In the genomic region with DNA sequence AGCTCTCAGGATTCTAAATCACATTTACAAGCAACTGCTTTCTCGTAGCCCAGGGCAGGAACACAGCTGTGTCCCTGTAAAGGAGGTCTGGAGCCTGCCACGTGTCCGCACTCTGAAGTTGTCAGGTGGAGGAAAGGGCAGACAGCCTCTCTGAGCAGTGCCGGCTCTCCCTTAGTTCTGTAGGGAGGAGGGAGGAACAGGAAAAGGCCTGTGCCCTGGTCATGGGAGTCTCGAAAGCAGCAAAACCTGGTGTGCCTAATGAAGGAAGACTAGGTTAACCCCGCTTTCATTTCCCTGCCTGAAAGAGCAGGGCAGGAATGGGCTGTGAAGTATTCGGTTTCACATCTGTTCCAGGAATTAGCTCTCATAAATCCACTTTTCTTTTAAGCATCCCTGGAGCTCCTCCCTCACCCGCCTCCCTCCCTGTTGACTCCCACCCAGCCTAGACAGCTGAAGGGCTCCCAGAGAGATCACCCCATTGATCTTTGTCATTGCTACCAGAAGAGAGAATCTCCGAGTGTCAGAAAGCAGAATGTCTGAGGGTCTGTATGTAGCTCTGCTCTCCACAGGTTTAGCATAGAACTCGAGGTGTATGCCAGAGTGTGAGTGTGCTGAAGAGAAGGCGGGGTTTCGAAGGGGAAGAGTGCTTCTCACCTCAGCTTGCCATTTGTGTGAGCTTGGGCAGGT, we compare ENCODE assay signal across 8 mouse cellular contexts. TPM values are rescaled to one million over a fixed set of nuclear protein-coding genes. Genes with fewer than 3 reads are reported as not detected.
DNase-seq lines count a peak whose midpoint lies in the region; ATAC-seq and TF ChIP-seq lines count a peak whose summit lies in the region.

No protein-coding gene starts in this region.

- no peak overlapping the region for H3K4me3 ChIP-seq in heart, embryonic 13.5 days
- H3K4me3 ChIP-seq in forebrain, embryonic 15.5 days, result no peak overlapping the region
- H3K4me3 ChIP-seq in midbrain, embryonic 13.5 days (replicated peaks), result no peak overlapping the region
- no peak overlapping the region for H3K4me3 ChIP-seq in liver, embryonic 12.5 days

- H3K4me2 ChIP-seq in heart, embryonic 13.5 days, result peak overlapping the region; percentile 20
- no peak overlapping the region for H3K4me2 ChIP-seq in forebrain, embryonic 15.5 days (replicated peaks)
- H3K4me2 ChIP-seq in midbrain, embryonic 13.5 days (replicated peaks), result no peak overlapping the region
- no peak overlapping the region for H3K4me2 ChIP-seq in liver, embryonic 12.5 days

- intact Hi-C loops in left cerebral cortex, postnatal 14 days (cut with DNase I), result no loop called here

- H3K27me3 ChIP-seq in heart, embryonic 13.5 days (replicated peaks), result no peaks in the 10 kb centered on the region
- no peaks in the 10 kb centered on the region for H3K27me3 ChIP-seq in forebrain, embryonic 15.5 days
- no peaks in the 10 kb centered on the region for H3K27me3 ChIP-seq in midbrain, embryonic 13.5 days
- no peaks in the 10 kb centered on the region for H3K27me3 ChIP-seq in liver, embryonic 12.5 days (replicated peaks)

- no peak for TF ChIP-seq CTCF in brain, embryonic 14.5 days (IDR thresholded peaks at IDR 0.05; ENCODE audit: borderline replicate concordance, extremely low read depth, insufficient read depth, insufficient read length)

- H3K9ac ChIP-seq in heart, embryonic 13.5 days, result peak overlapping the region; percentile 52; the same call in 1 of the 2 replicates
- no peak overlapping the region for H3K9ac ChIP-seq in forebrain, embryonic 15.5 days (replicated peaks)
- no peak overlapping the region for H3K9ac ChIP-seq in midbrain, embryonic 13.5 days (replicated peaks)
- no peak overlapping the region for H3K9ac ChIP-seq in liver, embryonic 12.5 days

- no peak for TF ChIP-seq POLR2A in brain, embryonic 14.5 days (IDR thresholded peaks at IDR 0.05; ENCODE audit: borderline replicate concordance, extremely low read depth, insufficient read depth, insufficient read length, poor library complexity, severe bottlenecking)

- H3K27ac ChIP-seq in heart, embryonic 13.5 days (replicated peaks), result peak overlapping the region; percentile 15; the same call in 1 of the 2 replicates
- 0 out of 2 replicates have a peak overlapping the region, but pooled peaks have one; percentile 5 for H3K27ac ChIP-seq in forebrain, embryonic 15.5 days (replicated peaks)
- H3K27ac ChIP-seq in midbrain, embryonic 13.5 days, result peak overlapping the region; percentile 53; the same call in 1 of the 2 replicates
- no peak overlapping the region for H3K27ac ChIP-seq in liver, embryonic 12.5 days

- H3K4me1 ChIP-seq in heart, embryonic 13.5 days, result peaks cover 43% of the 10 kb centered on the region
- H3K4me1 ChIP-seq in forebrain, embryonic 15.5 days, result 0 out of 2 replicates have a peak, but pooled peaks cover 6% of the 10 kb centered on the region
- H3K4me1 ChIP-seq in midbrain, embryonic 13.5 days (replicated peaks), result peaks cover 18% of the 10 kb centered on the region
- peaks cover 10% of the 10 kb centered on the region for H3K4me1 ChIP-seq in liver, embryonic 12.5 days

- 0 out of 2 replicates have a peak, but pooled peaks cover 4% of the 10 kb centered on the region for H3K36me3 ChIP-seq in heart, embryonic 13.5 days
- H3K36me3 ChIP-seq in forebrain, embryonic 15.5 days, result no peaks in the 10 kb centered on the region
- H3K36me3 ChIP-seq in midbrain, embryonic 13.5 days, result no peaks in the 10 kb centered on the region
- H3K36me3 ChIP-seq in liver, embryonic 12.5 days, result peaks cover 5% of the 10 kb centered on the region; the same call in 1 of the 2 replicates

- ATAC-seq in heart, embryonic 13.5 days (ENCODE audit: extremely low read depth, insufficient number of reproducible peaks, low FRiP score, low TSS enrichment), result no peak
- no peak for ATAC-seq in forebrain, embryonic 15.5 days (replicated peaks)
- 0 out of 2 replicates have a peak, but pooled peaks have one; percentile 58 for ATAC-seq in midbrain, embryonic 13.5 days
- ATAC-seq in liver, embryonic 12.5 days, result no peak

- WGBS in heart, embryonic 13.5 days, result 31% methylated on average over 12 of the region's 12 CpGs
- 34% methylated on average over 12 of the region's 12 CpGs for WGBS in forebrain, embryonic 15.5 days
- WGBS in midbrain, embryonic 13.5 days, result 30% methylated on average over 12 of the region's 12 CpGs
- WGBS in liver, embryonic 12.5 days (ENCODE audit: insufficient replicate concordance), result 64% methylated on average over 12 of the region's 12 CpGs

- no peak for DNase-seq in heart, postnatal 4 days
- DNase-seq in brain, embryonic 14.5 days (ENCODE audit: low read depth), result peak; percentile 43
- no peak for DNase-seq in right cerebral cortex, postnatal 36 days (ENCODE audit: low spot score in 2 of 2)
- no peak for DNase-seq in left cerebral cortex, postnatal 14 days (ENCODE audit: low spot score in 2 of 2)

- peaks cover under 1% of the 10 kb centered on the region; the same call in 1 of the 2 replicates for H3K9me3 ChIP-seq in heart, embryonic 13.5 days
- no peaks in the 10 kb centered on the region for H3K9me3 ChIP-seq in forebrain, embryonic 15.5 days
- H3K9me3 ChIP-seq in midbrain, embryonic 13.5 days, result no peaks in the 10 kb centered on the region
- no peaks in the 10 kb centered on the region for H3K9me3 ChIP-seq in liver, embryonic 12.5 days (replicated peaks)

RNA-seq across cellular contexts. Expression of gene Tgfb3, which starts 41.5 kb away (rescaled TPM):
- 23.7 TPM in 2 replicates for polyA plus RNA-seq in heart, embryonic 13.5 days (2015; fragmentation: Nextera tagmentation; extraction: Ambion mirVana)
- 10 to 100 TPM; 18.6 to 19.2 TPM for total RNA-seq in heart, postnatal 4 days (2021)
- 6.6 and 7.3 TPM in 2 replicates for polyA plus RNA-seq in brain, embryonic 14.5 days (2012; rRNA removed)
- 7.7 and 7.9 TPM in 2 replicates for polyA plus RNA-seq in forebrain, embryonic 15.5 days (2015; fragmentation: Nextera tagmentation; extraction: Ambion mirVana)
- polyA plus RNA-seq in midbrain, embryonic 13.5 days (2015; fragmentation: Nextera tagmentation; extraction: Ambion mirVana), result 2.7 and 3.4 TPM in 2 replicates
- 10 to 100 TPM; 11.9 to 13.8 TPM for total RNA-seq in left cerebral cortex, postnatal 14 days (2021)
- 6.1 and 9.9 TPM in 2 replicates for polyA plus RNA-seq in liver, embryonic 12.5 days (2016; fragmentation: Nextera tagmentation; extraction: Ambion mirVana)

RNA-seq across cellular contexts. Expression of gene Ift43, which starts 45.0 kb away (rescaled TPM):
- polyA plus RNA-seq in heart, embryonic 13.5 days (2015; fragmentation: Nextera tagmentation; extraction: Ambion mirVana), result 108 and 118 TPM in 2 replicates
- 10 to 100 TPM; 42.8 to 45.3 TPM for total RNA-seq in heart, postnatal 4 days (2021)
- 37.5 and 46.5 TPM in 2 replicates for polyA plus RNA-seq in brain, embryonic 14.5 days (2012; rRNA removed)
- polyA plus RNA-seq in forebrain, embryonic 15.5 days (2015; fragmentation: Nextera tagmentation; extraction: Ambion mirVana), result 74.6 and 82.8 TPM in 2 replicates
- polyA plus RNA-seq in midbrain, embryonic 13.5 days (2015; fragmentation: Nextera tagmentation; extraction: Ambion mirVana), result 74.9 and 80.2 TPM in 2 replicates
- total RNA-seq in left cerebral cortex, postnatal 14 days (2021), result 10 to 100 TPM; 10.9 to 12.4 TPM
- 12.3 and 12.9 TPM in 2 replicates for polyA plus RNA-seq in liver, embryonic 12.5 days (2016; fragmentation: Nextera tagmentation; extraction: Ambion mirVana)
